Mouse (Mus musculus) small intestine, adult 2 months (tissue): ENCODE data around the gene Oser1.

Source experiments
- CTCF ChIP-seq: fragments of 200-500 bp; IDR thresholded peaks from 2 replicates; pipeline ENCODE4 v1.5.1; 2012; ENCODE audit warnings: low read depth, mild to moderate bottlenecking, control low read depth, inconsistent platforms, low read length, moderate library complexity, mixed read lengths; ENCODE audit not compliant: insufficient replicate concordance, insufficient read length; ENCODE audit errors: extremely low read depth
- POLR2A ChIP-seq: fragments of 200-500 bp; IDR thresholded peaks from 2 replicates; pipeline ENCODE4 v1.6.1; 2012; ENCODE audit warnings: low read depth, mild to moderate bottlenecking, control low read depth, inconsistent platforms, low read length, moderate library complexity

- no peak for TF ChIP-seq CTCF
- TF ChIP-seq POLR2A, result no peak
These were observed 63.5 kb downstream of the Oser1 start for GRCm38 (mm10) chr2:163360858-163361623.
